Mouse (Mus musculus) ES-E14 (cell line): ENCODE measurements around the gene Tbxas1.

Source experiments
- MAFK ChIP-seq: IDR thresholded peaks from 2 replicates; pipeline ENCODE4 v1.6.1; 2014; ENCODE audit warnings: mild to moderate bottlenecking, low read depth, low read length, inconsistent platforms; ENCODE audit not compliant: insufficient read depth
- ZC3H11A ChIP-seq: IDR thresholded peaks from 2 replicates; pipeline ENCODE4 v1.6.1; 2012; ENCODE audit warnings: low read depth, mild to moderate bottlenecking, inconsistent platforms, low read length, borderline replicate concordance
- ZNF384 ChIP-seq: IDR thresholded peaks from 2 replicates; pipeline ENCODE4 v1.6.1; 2012; ENCODE audit warnings: low read depth, low read length, inconsistent platforms

DNA sequence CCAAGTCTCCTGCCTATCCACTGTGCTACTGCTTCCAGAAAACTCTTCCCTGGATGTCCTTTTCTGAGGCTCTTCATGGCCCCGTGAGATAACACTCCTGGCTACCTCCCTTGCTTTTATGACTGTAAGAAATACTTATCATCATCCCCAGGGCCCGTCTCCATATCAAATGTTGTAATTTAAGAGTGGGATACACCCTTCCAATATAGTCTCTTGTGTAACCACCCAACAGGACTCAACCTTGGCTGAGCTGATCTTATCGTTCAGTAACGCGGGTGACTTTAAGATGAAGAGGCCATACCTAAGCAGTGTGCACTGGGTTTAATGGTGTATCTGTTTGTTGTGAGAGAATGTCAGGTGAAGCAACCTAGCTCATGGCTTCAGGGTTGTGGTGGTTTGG is 91.6 kb downstream of the Tbxas1 start:
- TF ChIP-seq ZNF384 (no peak), ZC3H11A (no peak), MAFK (no peak)
